Mouse (Mus musculus) testis, adult 2 months (tissue): ENCODE data around the gene Pcmt1. TPM values are rescaled to one million over a fixed set of nuclear protein-coding genes. Genes with fewer than 3 reads are reported as not detected.

Experiments
- H3K27ac ChIP-seq: fragments of 200-500 bp; 2 replicates; pipeline ENCODE4 v1.5.1; 2012; ENCODE audit warnings: low read depth, low read length; ENCODE audit not compliant: control insufficient read depth, insufficient read depth
- H3K27me3 ChIP-seq: fragments of 200-500 bp; 2 replicates; pipeline ENCODE4 v1.6.1; 2012; ENCODE audit warnings: mild to moderate bottlenecking, low read length, moderate library complexity; ENCODE audit not compliant: control insufficient read depth, insufficient read depth
- H3K36me3 ChIP-seq: fragments of 200-500 bp; 2 replicates; pipeline ENCODE4 v1.6.1; 2012; ENCODE audit warnings: mild to moderate bottlenecking, low read length; ENCODE audit not compliant: control insufficient read depth, insufficient read depth
- H3K4me1 ChIP-seq: fragments of 200-500 bp; 2 replicates; pipeline ENCODE4 v1.6.1; 2012; ENCODE audit warnings: low read length; ENCODE audit not compliant: control insufficient read depth, insufficient read depth
- H3K4me3 ChIP-seq: fragments of 200-500 bp; 2 replicates; pipeline ENCODE4 v1.5.1; 2012; ENCODE audit warnings: low read depth, mild to moderate bottlenecking, low read length, moderate library complexity, mixed read lengths; ENCODE audit not compliant: control insufficient read depth
- CTCF ChIP-seq: fragments of 200-500 bp; IDR thresholded peaks from 2 replicates; pipeline ENCODE4 v1.5.1; 2012; ENCODE audit warnings: low read depth, mild to moderate bottlenecking, inconsistent platforms, low read length, moderate library complexity; ENCODE audit not compliant: control insufficient read depth, insufficient read depth, insufficient replicate concordance
- POLR2A ChIP-seq: fragments of 200-500 bp; IDR thresholded peaks from 2 replicates; pipeline ENCODE4 v1.6.1; 2012; ENCODE audit warnings: low read depth, mild to moderate bottlenecking, inconsistent platforms, low read length, moderate library complexity; ENCODE audit not compliant: control insufficient read depth
- polyA plus RNA-seq: library from polyadenylated mRNA; depleted of rRNA; stranded (reverse); fragments of >200 nt; gene quantifications from 2 replicates; pipeline ENCODE4 v1.2.3, GENCODE M21; 2012

The Pcmt1 gene
- polyA plus RNA-seq, 1 experiment: 212 TPM

- Histone ChIP-seq H3K27ac (no peak overlapping the region), H3K36me3 (peaks cover 6% of the 10 kb centered on the region), H3K27me3 (no peaks in the 10 kb centered on the region), H3K4me3 (no peak overlapping the region), H3K4me1 (no peaks in the 10 kb centered on the region)
- TF ChIP-seq CTCF: no peak
- TF ChIP-seq POLR2A: no peak
Measured at GRCm38 (mm10) chr10:7702586-7702985, 21.6 kb upstream of the Pcmt1 start.

DNA sequence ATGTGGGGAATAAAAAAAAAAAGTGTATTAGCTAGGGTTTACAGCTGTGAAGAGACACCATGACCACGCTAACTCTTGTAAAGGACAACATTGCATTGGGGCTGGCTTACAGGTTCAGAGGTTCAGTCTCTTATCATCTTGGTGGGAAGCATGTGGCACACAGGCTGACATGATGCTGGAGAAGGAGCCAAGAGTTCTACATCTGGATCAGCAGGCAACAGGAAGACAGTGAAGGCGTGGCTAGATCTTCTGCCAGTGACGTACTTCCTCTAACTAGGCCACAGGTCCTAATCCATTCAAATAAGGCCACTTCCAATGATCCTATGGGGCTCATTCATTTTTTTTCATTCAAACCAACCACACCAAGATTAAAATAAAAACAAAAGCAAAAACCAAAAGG, 19.2 kb upstream of the Pcmt1 start:
- Histone ChIP-seq H3K4me1 (no peaks in the 10 kb centered on the region), H3K4me3 (no peak overlapping the region), H3K36me3 (peaks cover 6% of the 10 kb centered on the region), H3K27ac (no peak overlapping the region), H3K27me3 (no peaks in the 10 kb centered on the region)
- TF ChIP-seq CTCF: no peak
- TF ChIP-seq POLR2A: no peak

DNA sequence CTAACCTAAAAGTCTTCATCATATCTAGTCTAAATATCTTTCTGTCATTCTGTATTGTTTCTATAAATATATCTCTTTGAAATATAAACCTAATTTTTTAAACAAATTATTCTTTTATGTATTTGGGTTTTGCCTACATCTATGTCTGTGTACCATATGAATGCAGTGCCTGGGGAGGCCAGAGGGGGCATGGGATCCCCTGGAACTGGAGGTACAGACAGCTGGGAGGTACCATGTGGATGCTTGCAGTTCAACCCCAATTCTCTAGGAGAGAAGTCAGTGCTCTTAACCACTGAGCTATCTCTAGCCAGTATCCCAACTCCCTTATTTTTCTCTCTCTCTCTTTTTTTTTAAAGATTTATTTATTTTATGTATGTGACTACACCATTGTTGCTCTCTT, 14.3 kb upstream of the Pcmt1 start:
- no peak for TF ChIP-seq POLR2A
- TF ChIP-seq CTCF: no peak
- H3K36me3 ChIP-seq: peaks cover 5% of the 10 kb centered on the region

GRCm38 (mm10) chr10:7686902-7687301, 6.0 kb upstream of the Pcmt1 start:
- TF ChIP-seq CTCF: no peak
- TF ChIP-seq POLR2A: no peak
- peaks cover 2% of the 10 kb centered on the region; the same call in 1 of the 2 replicates for H3K4me1 ChIP-seq
- H3K36me3 ChIP-seq: no peaks in the 10 kb centered on the region; the same call in 1 of the 2 replicates
- no peaks in the 10 kb centered on the region for H3K27me3 ChIP-seq
- no peak overlapping the region for H3K27ac ChIP-seq
- H3K4me3 ChIP-seq: no peak overlapping the region

More for the DNA sequence above, 14.3 kb upstream of the Pcmt1 start:
- Histone ChIP-seq H3K4me1 (no peaks in the 10 kb centered on the region), H3K27me3 (no peaks in the 10 kb centered on the region), H3K27ac (no peak overlapping the region), H3K4me3 (no peak overlapping the region)

GRCm38 (mm10) chr10:7682249-7682648, 1.3 kb upstream of the Pcmt1 start:
- no peaks in the 10 kb centered on the region for H3K27me3 ChIP-seq
- no peak for TF ChIP-seq POLR2A
- H3K27ac ChIP-seq: no peak overlapping the region
- peaks cover 2% of the 10 kb centered on the region; the same call in 1 of the 2 replicates for H3K36me3 ChIP-seq
- H3K4me3 ChIP-seq: peak overlapping the region; percentile 22; the same call in 1 of the 2 replicates
- H3K4me1 ChIP-seq: peaks cover 4% of the 10 kb centered on the region

- Histone ChIP-seq H3K4me3 (peak overlapping the region; percentile 85), H3K27me3 (no peaks in the 10 kb centered on the region), H3K36me3 (peaks cover 2% of the 10 kb centered on the region; the same call in 1 of the 2 replicates), H3K27ac (peak overlapping the region; percentile 93), H3K4me1 (peaks cover 4% of the 10 kb centered on the region)
- no peak; the same call in 1 of the 2 replicates for TF ChIP-seq POLR2A
- TF ChIP-seq CTCF: no peak
Measured at GRCm38 (mm10) chr10:7681343-7682025, 548 bp upstream of the Pcmt1 start.

GRCm38 (mm10) chr10:7673673-7674072, 7.3 kb downstream of the Pcmt1 start:
- H3K27me3 ChIP-seq: no peaks in the 10 kb centered on the region
- no peak overlapping the region for H3K27ac ChIP-seq
- TF ChIP-seq CTCF (no peak), POLR2A (no peak)
- H3K36me3 ChIP-seq: no peaks in the 10 kb centered on the region; the same call in 1 of the 2 replicates
- H3K4me3 ChIP-seq: no peak overlapping the region
- H3K4me1 ChIP-seq: no peaks in the 10 kb centered on the region

DNA sequence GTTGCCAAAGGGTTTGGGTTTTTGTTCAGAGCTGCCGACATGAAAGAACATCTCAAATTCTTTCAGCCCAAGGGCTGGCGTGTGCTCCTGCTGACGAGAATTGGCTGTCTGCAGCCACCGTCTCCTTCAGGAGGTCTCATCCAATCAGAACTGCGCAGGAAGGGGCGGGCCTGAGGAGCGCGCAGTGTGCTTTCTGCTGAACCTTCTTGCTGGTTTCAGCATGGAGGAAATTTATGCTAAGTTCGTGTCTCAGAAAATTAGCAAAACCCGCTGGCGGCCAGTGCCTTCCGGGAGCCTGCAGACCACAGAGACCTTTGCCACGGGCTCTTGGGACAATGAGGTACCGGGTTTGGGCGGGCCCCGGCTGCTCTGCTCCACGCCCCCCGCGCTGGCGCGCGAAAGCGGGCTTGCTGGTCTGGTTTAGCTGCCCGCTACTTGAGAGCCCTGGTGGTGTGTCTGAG, 13.6 kb downstream of the Pcmt1 start, which contains the start of gene Nup43:
Gene Nup43 (plus strand): TSS at position 162 of the 461 bp plus-strand sequence.
- peak; percentile 57; the same call in 1 of the 2 replicates for TF ChIP-seq POLR2A
- no peak for TF ChIP-seq CTCF

More for the DNA sequence above, 13.6 kb downstream of the Pcmt1 start, which contains the start of gene Nup43:
- Histone ChIP-seq H3K27ac (no peak within 1 kb of the TSS), H3K27me3 (no peaks in the 10 kb centered on the region), H3K4me3 (peak within 1 kb of the TSS; percentile 81), H3K36me3 (no peaks in the 10 kb centered on the region; the same call in 1 of the 2 replicates), H3K4me1 (no peaks in the 10 kb centered on the region; the same call in 1 of the 2 replicates)
